Mouse (Mus musculus) frontal cortex, postnatal 14 days (tissue): ENCODE results near the gene Cdh10.

Source experiments
- DNase-seq, 2 experiments: peaks; one replicate each; pipeline ENCODE4 v3.0.0; 2022; ENCODE audit warnings: low spot score in 2 of 2

The Cdh10 gene

GRCm38 (mm10) chr15:18818185-18818973 is at the start of gene Cdh10:
Gene Cdh10, plus strand, starts transcription at chr15:18818947.
- DNase-seq: peak; percentile 64 to 69

GRCm38 (mm10) chr15:18809148-18809827 is 9.5 kb upstream of the Cdh10 start:
- no peak for DNase-seq

GRCm38 (mm10) chr15:18817707-18818106 is 1.0 kb upstream of the Cdh10 start:
- no peak for DNase-seq

- no peak for DNase-seq
Measured at GRCm38 (mm10) chr15:18820226-18820625, 1.5 kb downstream of the Cdh10 start.

- DNase-seq: peak; percentile 89 to 95
Measured at GRCm38 (mm10) chr15:18821114-18821756, 2.5 kb downstream of the Cdh10 start.

- no peak for DNase-seq
Measured at GRCm38 (mm10) chr15:18823420-18823819, 4.7 kb downstream of the Cdh10 start.

GRCm38 (mm10) chr15:18832263-18832662 is 13.5 kb downstream of the Cdh10 start:
- no peak for DNase-seq

- no peak for DNase-seq
Measured at GRCm38 (mm10) chr15:18841769-18842168, 23.0 kb downstream of the Cdh10 start.

- DNase-seq: no peak
Measured at GRCm38 (mm10) chr15:18844807-18845206, 26.1 kb downstream of the Cdh10 start.

- DNase-seq: no peak
Measured at GRCm38 (mm10) chr15:18850497-18850896, 31.8 kb downstream of the Cdh10 start.

GRCm38 (mm10) chr15:18858135-18858534 is 39.4 kb downstream of the Cdh10 start:
- DNase-seq: no peak

- no peak for DNase-seq
Measured at GRCm38 (mm10) chr15:18869871-18870270, 51.1 kb downstream of the Cdh10 start.

- no peak for DNase-seq
Measured at GRCm38 (mm10) chr15:18881467-18881866, 62.7 kb downstream of the Cdh10 start.

GRCm38 (mm10) chr15:18886673-18887072 is 67.9 kb downstream of the Cdh10 start:
- no peak for DNase-seq

- no peak for DNase-seq
Measured at GRCm38 (mm10) chr15:18888912-18889311, 70.2 kb downstream of the Cdh10 start.

GRCm38 (mm10) chr15:18890358-18890757 is 71.6 kb downstream of the Cdh10 start:
- no peak for DNase-seq

GRCm38 (mm10) chr15:18900776-18901175 is 82.0 kb downstream of the Cdh10 start:
- DNase-seq: no peak

- no peak for DNase-seq
Measured at GRCm38 (mm10) chr15:18904131-18904530, 85.4 kb downstream of the Cdh10 start.

- DNase-seq: no peak
Measured at GRCm38 (mm10) chr15:18910612-18911011, 91.9 kb downstream of the Cdh10 start.

GRCm38 (mm10) chr15:18925392-18926117 is 106.8 kb downstream of the Cdh10 start:
- DNase-seq: no peak

- DNase-seq: no peak
Measured at GRCm38 (mm10) chr15:18926964-18927363, 108.2 kb downstream of the Cdh10 start.

- DNase-seq: no peak
Measured at GRCm38 (mm10) chr15:18952266-18952665, 133.5 kb downstream of the Cdh10 start.
